Mouse (Mus musculus) liver, postnatal 0 days (tissue): ENCODE results near the gene Ttc9c. TPM values are rescaled to one million over a fixed set of nuclear protein-coding genes. Genes with fewer than 3 reads are reported as not detected.
A peak's percentile ranks its signal among the peaks of the same experiment; 100 is the strongest.

Experiments
- ATAC-seq: fragments of 200-750 bp; cut with Nextera tagmentation; 2 replicates; pipeline ENCODE4 v1.8.0; 2017; ENCODE audit warnings: mild to moderate bottlenecking, moderate library complexity
- DNase-seq: peaks from one replicate; pipeline ENCODE4 v3.0.0-alpha.2; 2016
- H3K27ac ChIP-seq: fragments of 300-500 bp; sonication (generic); 2 replicates; pipeline ENCODE4 v1.5.1; 2014; ENCODE audit warnings: antibody characterized with exemption, moderate library complexity, mild to moderate bottlenecking, low read depth
- H3K27me3 ChIP-seq: fragments of 300-500 bp; sonication (generic); 2 replicates; pipeline ENCODE4 v1.6.1; 2014; ENCODE audit warnings: low read length, control low read depth, mixed read lengths; ENCODE audit not compliant: insufficient read depth
- H3K36me3 ChIP-seq: fragments of 300-500 bp; sonication (generic); replicated peaks from 2 replicates; pipeline ENCODE4 v1.6.1; 2014; ENCODE audit warnings: mild to moderate bottlenecking, control low read depth, low read length, moderate library complexity, mixed read lengths; ENCODE audit not compliant: insufficient read depth
- H3K4me1 ChIP-seq: fragments of 300-500 bp; sonication (generic); 2 replicates; pipeline ENCODE4 v1.6.1; 2014; ENCODE audit warnings: antibody characterized with exemption, mild to moderate bottlenecking, control low read depth; ENCODE audit not compliant: insufficient read depth
- H3K4me2 ChIP-seq: fragments of 300-500 bp; sonication (generic); 2 replicates; pipeline ENCODE4 v1.6.1; 2014; ENCODE audit warnings: low read depth, mild to moderate bottlenecking, low read length, moderate library complexity, mixed read lengths
- H3K4me3 ChIP-seq: fragments of 300-500 bp; sonication (generic); 2 replicates; pipeline ENCODE4 v1.5.1; 2014; ENCODE audit warnings: low read depth, low read length
- H3K9ac ChIP-seq: fragments of 300-500 bp; sonication (generic); replicated peaks from 2 replicates; pipeline ENCODE4 v1.6.1; 2014; ENCODE audit warnings: mild to moderate bottlenecking, moderate library complexity
- H3K9me3 ChIP-seq: fragments of 300-500 bp; sonication (generic); 2 replicates; pipeline ENCODE4 v1.6.1; 2016; ENCODE audit warnings: mild to moderate bottlenecking, control low read depth, low read length, mixed read lengths
- CTCF ChIP-seq: sonication (generic); IDR thresholded peaks from 2 replicates; pipeline ENCODE4 v1.5.1; 2016; ENCODE audit warnings: antibody characterized with exemption, low read depth
- EP300 ChIP-seq: IDR thresholded peaks from 2 replicates; pipeline ENCODE4 v1.6.1; 2016; ENCODE audit warnings: antibody characterized with exemption, low read depth, mild to moderate bottlenecking
- WGBS: fragments of 180-500 bp; shearing (Covaris S2); extraction: QIAGEN DNeasy Blood & Tissue Kit; methylation state at CpG from one replicate; pipeline ENCODE4 v1.1.7; 2014; ENCODE audit not compliant: insufficient replicate concordance; 5-methylcytosine and 5-hydroxymethylcytosine counted together
- polyA plus RNA-seq: library from polyadenylated mRNA; unstranded; fragments of >200 nt; fragmentation: Nextera tagmentation; extraction: Ambion mirVana; gene quantifications from 2 replicates; pipeline ENCODE4 v1.2.1, GENCODE M21; 2015

Gene Ttc9c
- 9.8 and 12.5 TPM in 2 replicates for polyA plus RNA-seq

- no peaks in the 10 kb centered on the region for H3K27me3 ChIP-seq
- under 1% methylated on average over 33 of the region's 33 CpGs for WGBS
- TF ChIP-seq EP300 = no peak; the same call in 1 of the 2 replicates
- TF ChIP-seq CTCF = no peak
- H3K27ac ChIP-seq = peak within 1 kb of the TSS; percentile 99
- H3K4me1 ChIP-seq = peaks cover 22% of the 10 kb centered on the region
- peaks cover 29% of the 10 kb centered on the region for H3K36me3 ChIP-seq
- H3K9ac ChIP-seq = peak within 1 kb of the TSS; percentile 94
- peak within 1 kb of the TSS; percentile 98 for H3K4me3 ChIP-seq
- ATAC-seq (peak; percentile 83), DNase-seq (peak; percentile 95)
- H3K4me2 ChIP-seq = peak within 1 kb of the TSS; percentile 87
- no peaks in the 10 kb centered on the region for H3K9me3 ChIP-seq
Measured at GRCm38 (mm10) chr19:8818801-8819595, at the start of gene Ttc9c. Ttc9c (minus strand) TSS chr19:8819333.

DNA sequence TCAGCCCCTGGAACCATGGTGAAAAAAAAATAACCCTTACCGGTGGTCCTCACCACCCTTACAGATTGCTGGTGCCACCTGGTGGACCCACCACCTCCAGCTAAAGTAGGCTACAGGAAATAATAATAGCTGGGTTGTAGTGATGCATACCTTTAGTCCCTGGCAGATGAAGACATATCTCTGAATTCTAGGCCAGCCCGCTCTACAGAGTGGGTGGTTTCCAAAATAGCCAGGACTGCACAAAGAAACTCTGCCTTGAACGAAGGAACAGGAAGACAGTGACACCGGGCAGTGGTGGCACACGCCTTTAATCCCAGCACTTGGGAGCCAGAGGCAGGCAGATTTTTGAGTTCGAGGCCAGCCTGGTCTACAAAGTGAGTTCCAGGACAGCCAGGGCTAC is 45.1 kb upstream of the Ttc9c start:
- Histone ChIP-seq H3K4me3 (no peak overlapping the region), H3K4me2 (no peak overlapping the region), H3K36me3 (no peaks in the 10 kb centered on the region), H3K9ac (no peak overlapping the region), H3K9me3 (no peaks in the 10 kb centered on the region), H3K27ac (no peak overlapping the region), H3K27me3 (no peaks in the 10 kb centered on the region), H3K4me1 (no peaks in the 10 kb centered on the region)
- TF ChIP-seq EP300 (no peak), CTCF (no peak)
- no peak for ATAC-seq
- WGBS = 75% methylated on average over 6 of the region's 6 CpGs
- DNase-seq = no peak

- Histone ChIP-seq H3K9ac (no peak overlapping the region), H3K27ac (no peak overlapping the region), H3K4me3 (no peak overlapping the region), H3K27me3 (no peaks in the 10 kb centered on the region), H3K4me2 (no peak overlapping the region), H3K36me3 (no peaks in the 10 kb centered on the region), H3K4me1 (no peaks in the 10 kb centered on the region), H3K9me3 (no peaks in the 10 kb centered on the region)
- no peak for DNase-seq
- TF ChIP-seq EP300 = no peak
- TF ChIP-seq CTCF = peak; percentile 76
- 19% methylated on average over 1 of the region's 1 CpGs for WGBS
- ATAC-seq = no peak
Measured at GRCm38 (mm10) chr19:8859018-8859417, 39.9 kb upstream of the Ttc9c start.

GRCm38 (mm10) chr19:8857689-8858088 is 38.6 kb upstream of the Ttc9c start:
- peak; percentile 57; the same call in 1 of the 2 replicates for ATAC-seq
- no peaks in the 10 kb centered on the region for H3K9me3 ChIP-seq
- H3K27ac ChIP-seq = no peak overlapping the region
- H3K4me1 ChIP-seq = no peaks in the 10 kb centered on the region
- no peak overlapping the region for H3K4me3 ChIP-seq
- DNase-seq = peak; percentile 66
- 32% methylated on average over 4 of the region's 4 CpGs for WGBS
- TF ChIP-seq EP300 (no peak), CTCF (peak; percentile 83)
- H3K4me2 ChIP-seq = no peak overlapping the region
- no peaks in the 10 kb centered on the region for H3K27me3 ChIP-seq
- no peak overlapping the region for H3K9ac ChIP-seq
- no peaks in the 10 kb centered on the region for H3K36me3 ChIP-seq

DNA sequence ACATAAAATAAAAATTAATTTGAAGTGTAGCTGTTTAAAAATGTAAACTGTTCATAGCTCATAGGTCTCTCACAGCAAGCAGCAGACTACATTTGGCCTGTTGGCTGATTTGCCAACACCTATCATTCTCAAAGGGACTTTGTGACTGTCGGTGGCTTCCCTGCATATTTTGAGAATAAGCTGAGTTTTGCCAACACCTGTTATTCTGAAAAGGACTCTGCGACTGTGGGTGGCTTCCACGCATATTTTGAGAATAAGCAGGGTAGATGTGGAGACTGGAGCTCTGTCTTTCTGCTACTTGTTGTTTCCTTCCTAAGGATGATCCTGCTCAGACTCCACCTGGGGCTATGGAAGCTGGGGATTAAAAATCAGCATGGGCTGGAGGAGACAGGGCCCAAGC is 34.0 kb upstream of the Ttc9c start:
- no peaks in the 10 kb centered on the region; the same call in 1 of the 2 replicates for H3K36me3 ChIP-seq
- no peak overlapping the region for H3K4me2 ChIP-seq
- no peaks in the 10 kb centered on the region for H3K4me1 ChIP-seq
- no peaks in the 10 kb centered on the region for H3K27me3 ChIP-seq
- no peak overlapping the region for H3K9ac ChIP-seq
- H3K4me3 ChIP-seq = no peak overlapping the region
- no peak overlapping the region for H3K27ac ChIP-seq
- TF ChIP-seq EP300 = no peak
- TF ChIP-seq CTCF = no peak
- no peaks in the 10 kb centered on the region for H3K9me3 ChIP-seq
- no peak for ATAC-seq
- no peak for DNase-seq
- WGBS = 73% methylated on average over 3 of the region's 3 CpGs

GRCm38 (mm10) chr19:8852236-8852928 is 33.2 kb upstream of the Ttc9c start:
- ATAC-seq (no peak), DNase-seq (no peak)

More at GRCm38 (mm10) chr19:8852236-8852928, 33.2 kb upstream of the Ttc9c start:
- Histone ChIP-seq H3K27ac (no peak overlapping the region), H3K4me3 (no peak overlapping the region), H3K4me2 (no peak overlapping the region), H3K27me3 (no peaks in the 10 kb centered on the region), H3K36me3 (peaks cover 5% of the 10 kb centered on the region), H3K9ac (no peak overlapping the region), H3K9me3 (no peaks in the 10 kb centered on the region), H3K4me1 (no peaks in the 10 kb centered on the region)
- no peak for TF ChIP-seq CTCF
- TF ChIP-seq EP300 = no peak
- 62% methylated on average over 10 of the region's 10 CpGs for WGBS
